Mouse (Mus musculus) heart, adult 2 months (tissue): ENCODE results near the gene Gm8909. TPM values are rescaled to one million over a fixed set of nuclear protein-coding genes. Genes with fewer than 3 reads are reported as not detected.
A peak's percentile ranks its signal among the peaks of the same experiment; 100 is the strongest.
"Not testable (repeated sequence)": the region's sequence is repeated elsewhere in the genome, so short reads cannot be mapped to it uniquely, and the experiment has no call there.

ENCODE experiments used
- DNase-seq, 2 experiments: peaks; one replicate each; pipeline ENCODE4 v3.0.0; 2021
- H3K27ac ChIP-seq: fragments of 200-600 bp; 2 replicates; pipeline ENCODE4 v1.8.1; 2022
- H3K27me3 ChIP-seq: fragments of 200-500 bp; 2 replicates; pipeline ENCODE4 v1.6.1; 2012; ENCODE audit warnings: mild to moderate bottlenecking, low read length, inconsistent platforms, mixed read lengths; ENCODE audit not compliant: control insufficient read depth, insufficient read depth
- H3K36me3 ChIP-seq: fragments of 200-500 bp; 2 replicates; pipeline ENCODE4 v1.6.1; 2012; ENCODE audit warnings: low read length, inconsistent platforms; ENCODE audit not compliant: control insufficient read depth, insufficient read depth
- H3K4me1 ChIP-seq: fragments of 200-500 bp; 2 replicates; pipeline ENCODE4 v1.6.1; 2011; ENCODE audit warnings: low read length; ENCODE audit not compliant: control insufficient read depth, insufficient read depth
- H3K4me3 ChIP-seq: fragments of 200-600 bp; 2 replicates; pipeline ENCODE4 v1.8.1; 2022
- H3K79me2 ChIP-seq: fragments of 200-500 bp; replicated peaks from 2 replicates; pipeline ENCODE4 v1.6.1; 2012; ENCODE audit warnings: mild to moderate bottlenecking, inconsistent platforms, low read length, moderate library complexity, mixed read lengths; ENCODE audit not compliant: control insufficient read depth, insufficient read depth
- H3K9ac ChIP-seq: fragments of 200-500 bp; 2 replicates; pipeline ENCODE4 v1.6.1; 2012; ENCODE audit warnings: low read depth, mild to moderate bottlenecking, control low read depth, inconsistent platforms, low read length, mixed read lengths
- CTCF ChIP-seq: fragments of 200-600 bp; IDR thresholded peaks from 2 replicates; pipeline ENCODE4 v1.8.1; 2022; ENCODE audit warnings: antibody characterized with exemption, mild to moderate bottlenecking, moderate library complexity
- POLR2A ChIP-seq: fragments of 200-500 bp; IDR thresholded peaks from 2 replicates; pipeline ENCODE4 v1.6.1; 2011; ENCODE audit warnings: mild to moderate bottlenecking, low read depth, low read length, control low read depth; ENCODE audit not compliant: insufficient read depth
- WGBS: fragments of 180-500 bp; shearing (Covaris S2); methylation state at CpG from one replicate; pipeline ENCODE4 v1.1.7; 2018; 5-methylcytosine and 5-hydroxymethylcytosine counted together
- intact Hi-C: fragments of 180-260 bp; cut with DNase I; formaldehyde crosslinking; loops from one replicate; pipeline ENCODE4 v1.15.1; 2025
- polyA plus RNA-seq: library from polyadenylated mRNA; depleted of rRNA; stranded (reverse); fragments of >200 nt; gene quantifications from 2 replicates; pipeline ENCODE4 v1.2.3, GENCODE M21; 2012
- total RNA-seq, 2 experiments: library from RNA; stranded (reverse); gene quantifications; 2 replicates each; pipeline ENCODE4 v1.2.3; 2021

Gene Gm8909
- total and polyA plus RNA-seq, 3 experiments = 0.29 TPM; not detected in 2

- Histone ChIP-seq H3K4me3 (no peak overlapping the region), H3K9ac (no peak overlapping the region), H3K36me3 (no peaks in the 10 kb centered on the region), H3K79me2 (no peaks in the 10 kb centered on the region), H3K27me3 (no peaks in the 10 kb centered on the region), H3K4me1 (no peaks in the 10 kb centered on the region), H3K27ac (no peak overlapping the region)
- TF ChIP-seq POLR2A (no peak), CTCF (0 out of 2 replicates have a peak, but pooled peaks have one; percentile 6)
- 67% methylated on average over 5 of the region's 5 CpGs for WGBS
- no peak for DNase-seq
- intact Hi-C loops = loop anchor here (10.0 kb wide), 1 partner anchor 67 kb away; no protein-coding TSS in a partner anchor
Observed at GRCm38 (mm10) chr17:36131516-36132265, 36.6 kb downstream of the Gm8909 start.

- H3K27me3 ChIP-seq, H3K27ac ChIP-seq, H3K36me3 ChIP-seq, H3K79me2 ChIP-seq, intact Hi-C loops, H3K4me1 ChIP-seq, H3K9ac ChIP-seq, H3K4me3 ChIP-seq: not testable (repeated sequence)
- DNase-seq = peak in 1 of 2 experiments; percentile 15
- WGBS = 34% methylated on average over 28 of the region's 28 CpGs
Observed at GRCm38 (mm10) chr17:36128968-36129817, 39.1 kb downstream of the Gm8909 start, which contains the start of gene Gm7030. Gm7030 (minus strand) TSS chr17:36129425.

DNA sequence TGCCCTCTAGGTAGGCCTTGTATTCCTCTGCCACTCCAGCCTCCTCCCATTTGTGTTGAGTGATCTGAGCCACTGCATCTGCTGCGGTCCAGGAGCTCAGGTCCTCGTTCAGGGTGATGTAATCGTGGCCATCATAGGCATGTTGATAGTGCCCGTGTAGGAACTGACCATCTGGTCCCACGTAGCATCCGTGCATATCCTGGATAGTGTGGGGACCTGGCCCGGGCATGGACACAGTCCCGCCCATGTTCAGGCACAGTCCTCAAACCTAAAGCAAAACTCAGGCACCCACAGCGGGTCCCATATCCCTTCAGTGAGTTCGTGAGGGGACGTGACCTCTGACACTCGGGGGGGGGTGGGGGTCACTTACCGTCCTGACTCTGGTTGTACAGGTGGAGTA, 39.8 kb downstream of the Gm8909 start:
- intact Hi-C loops, H3K9ac ChIP-seq, DNase-seq, H3K79me2 ChIP-seq, H3K27me3 ChIP-seq, H3K4me3 ChIP-seq, H3K4me1 ChIP-seq, H3K36me3 ChIP-seq, H3K27ac ChIP-seq: not testable (repeated sequence)
- 67% methylated on average over 12 of the region's 13 CpGs for WGBS

GRCm38 (mm10) chr17:36124111-36124510, 44.2 kb downstream of the Gm8909 start:
- H3K27ac ChIP-seq, DNase-seq, H3K9ac ChIP-seq, H3K4me1 ChIP-seq, H3K4me3 ChIP-seq, H3K79me2 ChIP-seq, H3K27me3 ChIP-seq, intact Hi-C loops, H3K36me3 ChIP-seq: not testable (repeated sequence)
- WGBS = 70% methylated on average over 3 of the region's 3 CpGs

DNA sequence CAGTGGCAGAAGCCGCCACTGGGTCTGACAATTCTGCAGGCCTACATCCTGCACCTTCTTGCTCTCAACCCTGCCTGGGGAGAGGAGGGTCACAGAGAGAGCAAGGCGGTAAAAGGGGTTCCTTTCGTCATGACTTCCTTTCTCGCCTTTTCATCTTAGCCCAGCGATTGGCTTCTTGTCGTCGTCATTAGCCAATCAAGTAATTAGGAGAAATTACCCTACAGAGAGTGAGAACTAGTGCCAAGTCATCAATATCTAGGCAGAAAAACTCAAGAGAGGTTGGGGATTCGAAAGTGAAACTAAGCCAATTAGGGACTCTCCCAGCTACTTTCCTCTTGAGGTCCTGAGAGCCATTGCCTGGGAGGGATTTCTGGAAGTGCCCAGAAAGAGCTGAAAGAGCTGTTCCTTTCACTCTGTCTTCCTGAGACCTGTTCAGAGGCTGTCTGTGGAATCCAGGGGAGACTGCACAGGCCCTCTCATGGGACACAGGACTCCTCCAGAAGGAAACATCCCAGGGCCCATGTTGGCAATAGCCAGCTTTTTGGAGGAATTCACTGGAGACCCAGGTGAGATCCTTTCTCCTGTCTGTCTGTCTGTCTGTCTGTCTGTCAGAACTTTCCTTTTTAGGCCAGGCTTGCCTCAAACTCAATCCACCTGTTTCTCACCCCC, 46.9 kb downstream of the Gm8909 start, which contains the start of gene Gm19684:
Gene Gm19684 (plus strand): TSS at position 327 of the 669 bp plus-strand sequence.
- intact Hi-C loops = not testable (repeated sequence)

GRCm38 (mm10) chr17:36120839-36121238, 47.5 kb downstream of the Gm8909 start:
- H3K79me2 ChIP-seq, intact Hi-C loops, H3K27me3 ChIP-seq, H3K4me1 ChIP-seq, H3K36me3 ChIP-seq: not testable (repeated sequence)
- Histone ChIP-seq H3K9ac (peak overlapping the region; percentile 36; the same call in 1 of the 2 replicates), H3K27ac (peak overlapping the region; percentile 75), H3K4me3 (peak overlapping the region; percentile 34)
- peak in 1 of 2 experiments; percentile 14 for DNase-seq
- 12% methylated on average over 18 of the region's 18 CpGs for WGBS

More for the DNA sequence above, 46.9 kb downstream of the Gm8909 start, which contains the start of gene Gm19684:
- H3K79me2 ChIP-seq, H3K36me3 ChIP-seq, H3K27me3 ChIP-seq, H3K4me1 ChIP-seq: not testable (repeated sequence)
- WGBS = 3% methylated on average over 8 of the region's 8 CpGs
- peak; percentile 56 to 75 for DNase-seq
- peak; percentile 92 for TF ChIP-seq POLR2A
- H3K27ac ChIP-seq = peak within 1 kb of the TSS; percentile 75
- H3K9ac ChIP-seq = peak within 1 kb of the TSS; percentile 75
- peak within 1 kb of the TSS; percentile 34 for H3K4me3 ChIP-seq

- H3K36me3 ChIP-seq, DNase-seq, H3K27ac ChIP-seq, H3K27me3 ChIP-seq, H3K9ac ChIP-seq, intact Hi-C loops, H3K4me3 ChIP-seq, H3K79me2 ChIP-seq, H3K4me1 ChIP-seq: not testable (repeated sequence)
- 26% methylated on average over 3 of the region's 3 CpGs for WGBS
Observed at GRCm38 (mm10) chr17:36116545-36116944, 51.8 kb downstream of the Gm8909 start.
